Mouse (Mus musculus) CH12.LX (cell line): ENCODE results near the gene 1700024G13Rik. TPM values are rescaled to one million over a fixed set of nuclear protein-coding genes. Genes with fewer than 3 reads are reported as not detected.

ENCODE experiments used
- DNase-seq: peaks from one replicate; pipeline ENCODE4 v3.0.0-alpha.2; 2013; ENCODE audit errors: extremely low read depth
- H3K27ac ChIP-seq: 2 replicates; pipeline ENCODE4 v1.5.1; 2012; ENCODE audit warnings: low read depth, mild to moderate bottlenecking, control low read depth, moderate library complexity; ENCODE audit not compliant: insufficient read depth
- H3K27me3 ChIP-seq: replicated peaks from 2 replicates; pipeline ENCODE3; 2012; ENCODE audit warnings: inconsistent platforms
- H3K36me3 ChIP-seq, 2 experiments: replicated peaks in 1 of 2; 2 replicates each; pipeline versions ENCODE3 to v1.6.1; 2012; ENCODE audit warnings: inconsistent platforms in 1 of 2, low read length in 1 of 2, mild to moderate bottlenecking in 1 of 2, mixed read lengths in 1 of 2, moderate library complexity in 1 of 2; ENCODE audit not compliant: control insufficient read depth in 1 of 2, insufficient read depth in 1 of 2
- H3K4me1 ChIP-seq, 2 experiments: 2 replicates each; pipeline ENCODE4 v1.6.1; 2012; ENCODE audit warnings: inconsistent platforms in 1 of 2, moderate library complexity in 1 of 2; ENCODE audit not compliant: insufficient read depth in 2 of 2, control insufficient read depth in 1 of 2
- H3K4me2 ChIP-seq: 2 replicates; pipeline ENCODE4 v1.6.1; 2012; ENCODE audit warnings: low read depth, mild to moderate bottlenecking, control low read depth; ENCODE audit not compliant: poor library complexity, insufficient read depth, severe bottlenecking
- H3K4me3 ChIP-seq, 3 experiments: fragments of 150-350 bp in 1 of 3; sonication (generic) in 1 of 3; replicated peaks in 1 of 3; 2 replicates each; pipeline versions ENCODE3 to v1.5.1; 2011 to 2012; ENCODE audit warnings: low read depth in 2 of 3, low read length in 2 of 3, mild to moderate bottlenecking in 2 of 3, moderate library complexity in 2 of 3, control low read depth in 1 of 3, improper control_type of control experiment in 1 of 3, inconsistent platforms in 1 of 3, mixed read lengths in 1 of 3; ENCODE audit not compliant: poor library complexity in 1 of 3
- H3K79me2 ChIP-seq: replicated peaks from 2 replicates; pipeline ENCODE4 v1.6.1; 2012; ENCODE audit warnings: mild to moderate bottlenecking, moderate library complexity; ENCODE audit not compliant: control insufficient read depth, poor library complexity, insufficient read depth, severe bottlenecking; ENCODE audit errors: extremely low read depth
- H3K9ac ChIP-seq: 2 replicates; pipeline ENCODE4 v1.6.1; 2012; ENCODE audit warnings: low read depth, mild to moderate bottlenecking, control low read depth, moderate library complexity; ENCODE audit not compliant: insufficient read depth
- H3K9me3 ChIP-seq: replicated peaks from 2 replicates; pipeline ENCODE3; 2012; ENCODE audit warnings: low read length, inconsistent platforms, mixed read lengths
- EP300 ChIP-seq: IDR thresholded peaks from 2 replicates; pipeline ENCODE4 v1.6.1; 2011; ENCODE audit warnings: low read length, improper control_type of control experiment
- ETS1 ChIP-seq: conservative IDR thresholded peaks from 2 replicates; pipeline ENCODE4 v1.6.1; 2012; ENCODE audit warnings: low read depth, mild to moderate bottlenecking, inconsistent platforms, low read length, improper control_type of control experiment, moderate library complexity
- HCFC1 ChIP-seq: IDR thresholded peaks from 2 replicates; pipeline ENCODE4 v1.6.1; 2012; ENCODE audit warnings: low read depth, mild to moderate bottlenecking, inconsistent platforms, low read length, improper control_type of control experiment
- MEF2A ChIP-seq: IDR thresholded peaks from 2 replicates; pipeline ENCODE4 v1.6.1; 2014; ENCODE audit warnings: low read depth, mild to moderate bottlenecking, inconsistent platforms, low read length, improper control_type of control experiment, borderline replicate concordance
- MYC ChIP-seq: IDR thresholded peaks from 2 replicates; pipeline ENCODE4 v1.6.1; 2011; ENCODE audit warnings: low read depth, mild to moderate bottlenecking, improper control_type of control experiment, low read length
- NELFE ChIP-seq: IDR thresholded peaks from 2 replicates; pipeline ENCODE4 v1.6.1; 2011; ENCODE audit warnings: low read depth, low read length, improper control_type of control experiment
- NRF1 ChIP-seq: IDR thresholded peaks from 2 replicates; pipeline ENCODE4 v1.6.1; 2014; ENCODE audit warnings: low read depth, mild to moderate bottlenecking, inconsistent platforms, low read length, improper control_type of control experiment, moderate library complexity
- POLR2A ChIP-seq: IDR thresholded peaks from 2 replicates; pipeline ENCODE4 v1.6.1; 2011; ENCODE audit warnings: low read depth, mild to moderate bottlenecking, improper control_type of control experiment, low read length
- RAD21 ChIP-seq: IDR thresholded peaks from 2 replicates; pipeline ENCODE4 v1.6.1; 2011; ENCODE audit warnings: low read depth, mild to moderate bottlenecking, low read length, improper control_type of control experiment, moderate library complexity
- SIN3A ChIP-seq: IDR thresholded peaks from 2 replicates; pipeline ENCODE4 v1.6.1; 2012; ENCODE audit warnings: low read length, improper control_type of control experiment, inconsistent platforms
- TCF12 ChIP-seq: IDR thresholded peaks from 2 replicates; pipeline ENCODE4 v1.6.1; 2014; ENCODE audit warnings: low read depth, mild to moderate bottlenecking, inconsistent platforms, low read length, improper control_type of control experiment
- UBTF ChIP-seq: IDR thresholded peaks from 2 replicates; pipeline ENCODE4 v1.6.1; 2012; ENCODE audit warnings: low read depth, mild to moderate bottlenecking, inconsistent platforms, low read length, improper control_type of control experiment, moderate library complexity
- ZC3H11A ChIP-seq: IDR thresholded peaks from 2 replicates; pipeline ENCODE4 v1.6.1; 2012; ENCODE audit warnings: low read depth, mild to moderate bottlenecking, inconsistent platforms, low read length, improper control_type of control experiment
- ZKSCAN1 ChIP-seq: IDR thresholded peaks from 2 replicates; pipeline ENCODE4 v1.6.1; 2012; ENCODE audit warnings: low read depth, inconsistent platforms, low read length, improper control_type of control experiment, borderline replicate concordance
- ZNF384 ChIP-seq: IDR thresholded peaks from 2 replicates; pipeline ENCODE4 v1.6.1; 2012; ENCODE audit warnings: low read depth, low read length, improper control_type of control experiment, inconsistent platforms
- dilution Hi-C: fragments of 300-500 bp; cut with MboI; formaldehyde crosslinking; loops from 2 replicates; pipeline ENCODE4 v1.14.3; 2020; ENCODE audit warnings: low sequenced_read_pairs; ENCODE audit not compliant: extremely low pct_unique_long_range_greater_than_20kb, extremely low pct_ligation_motif_present
- in situ Hi-C: fragments of 300-500 bp; cut with MboI; formaldehyde crosslinking; loops from 3 replicates; pipeline ENCODE4 v1.14.3; 2019; ENCODE audit warnings: low sequenced_read_pairs, low pct_ligation_motif_present, low pct_unique_long_range_greater_than_20kb, mixed read lengths
- polyA plus RNA-seq: library from polyadenylated mRNA; unstranded; fragments of >175 nt; gene quantifications from 2 replicates; pipeline ENCODE4 v1.2.1, GENCODE M21; 2012; ENCODE audit warnings: low read depth; ENCODE audit not compliant: insufficient read length
- total RNA-seq, 2 experiments: library from RNA; depleted of rRNA; stranded (reverse); fragments of 300-350 nt in 1 of 2; fragments of >200 nt in 1 of 2; gene quantifications; 2 replicates each; pipeline ENCODE4 v1.2.3; 2012 to 2014

1700024G13Rik gene
- total and polyA plus RNA-seq, 3 experiments: not detected

DNA sequence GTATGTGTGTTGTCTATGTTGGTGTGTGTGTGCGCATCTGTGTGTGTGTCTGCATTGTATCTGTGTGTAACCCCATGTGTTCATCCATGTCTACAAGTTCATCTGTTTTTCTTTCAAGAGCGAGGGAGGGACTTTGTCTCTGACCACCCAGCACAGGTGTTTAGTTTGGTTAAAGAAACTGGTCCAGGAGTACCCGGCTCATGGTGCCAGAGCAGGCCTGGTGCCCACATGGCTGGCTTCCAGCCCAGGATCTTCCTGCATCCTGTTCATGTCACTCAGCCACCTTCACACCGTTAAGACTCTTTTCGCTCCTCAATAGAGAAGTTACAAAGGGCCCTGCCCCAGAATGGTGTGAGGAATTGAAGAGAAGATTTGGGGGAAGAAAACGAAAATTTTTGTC lies 52.2 kb downstream of the 1700024G13Rik start:
- Histone ChIP-seq H3K9ac (no peak overlapping the region), H3K36me3 (peaks cover 16 to 66% of the 10 kb centered on the region in 2 experiments), H3K4me3 (no peak overlapping the region), H3K79me2 (no peaks in the 10 kb centered on the region), H3K9me3 (no peaks in the 10 kb centered on the region), H3K27me3 (no peaks in the 10 kb centered on the region), H3K4me1 (peaks cover 3 to 14% of the 10 kb centered on the region in 2 experiments; a peak in 3 of 4 replicates), H3K4me2 (no peak overlapping the region), H3K27ac (no peak overlapping the region)
- no peak for DNase-seq
- TF ChIP-seq UBTF: no peak
- no peak for TF ChIP-seq ZKSCAN1
- no peak for TF ChIP-seq MEF2A
- TF ChIP-seq TCF12: no peak
- TF ChIP-seq SIN3A: no peak
- TF ChIP-seq HCFC1: no peak
- no peak for TF ChIP-seq POLR2A
- dilution Hi-C loops (no loop called here), in situ Hi-C loops (no loop called here)

DNA sequence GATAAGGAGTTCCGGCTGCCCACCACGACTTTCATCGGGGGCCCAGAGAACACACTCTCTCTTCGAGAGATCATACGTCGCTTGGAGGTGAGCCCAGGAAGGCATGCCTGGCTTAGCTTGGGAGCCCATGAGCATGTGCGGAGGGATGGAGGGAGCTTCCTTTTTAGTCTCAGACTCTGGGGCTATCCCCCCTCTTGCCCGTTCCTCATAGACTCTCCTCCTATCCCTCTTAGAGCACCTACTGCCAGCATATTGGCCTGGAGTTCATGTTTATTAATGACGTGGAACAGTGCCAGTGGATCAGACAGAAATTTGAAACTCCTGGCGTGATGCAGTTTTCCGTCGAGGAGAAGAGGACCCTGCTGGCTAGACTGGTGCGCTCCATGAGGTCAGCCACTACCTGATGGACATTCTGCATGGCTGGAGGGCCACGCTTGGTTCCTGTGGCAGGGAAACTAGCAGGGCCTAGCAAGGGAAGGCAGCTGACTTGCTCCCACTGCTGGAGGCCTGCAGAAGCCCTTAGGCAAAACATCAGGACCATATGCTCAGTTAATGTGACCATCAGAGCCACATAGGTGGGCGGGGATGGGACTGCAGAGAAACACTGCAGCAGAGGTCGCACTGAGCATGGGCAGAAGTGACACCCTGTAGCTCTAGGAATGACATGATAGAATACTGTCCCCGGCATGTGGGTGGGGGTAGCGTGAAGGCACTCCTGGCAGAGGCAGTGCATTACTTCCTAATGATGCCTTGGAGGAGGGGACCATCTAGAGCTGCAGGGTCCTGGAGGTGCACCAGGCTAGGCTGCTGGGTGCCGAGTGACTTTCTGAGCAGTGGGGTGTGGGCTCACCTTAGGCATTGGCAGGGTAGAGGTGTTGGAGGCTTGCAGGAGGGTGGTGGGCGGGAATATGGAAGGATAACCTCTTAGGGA lies 55.4 kb downstream of the 1700024G13Rik start:
- Histone ChIP-seq H3K27me3 (no peaks in the 10 kb centered on the region), H3K9ac (no peak overlapping the region), H3K79me2 (no peaks in the 10 kb centered on the region), H3K4me3 (no peak overlapping the region), H3K4me1 (peaks cover 3 to 14% of the 10 kb centered on the region in 2 experiments; a peak in 3 of 4 replicates), H3K27ac (no peak overlapping the region), H3K9me3 (no peaks in the 10 kb centered on the region), H3K4me2 (no peak overlapping the region), H3K36me3 (peaks cover 12 to 38% of the 10 kb centered on the region in 2 experiments)
- in situ Hi-C loops: no loop called here
- dilution Hi-C loops: no loop called here
- TF ChIP-seq RAD21: no peak
- no peak for TF ChIP-seq ZNF384
- no peak for TF ChIP-seq EP300
- no peak for TF ChIP-seq NELFE
- no peak for TF ChIP-seq MEF2A
- no peak for TF ChIP-seq POLR2A
- no peak for TF ChIP-seq NRF1
- no peak for TF ChIP-seq ZKSCAN1
- no peak for TF ChIP-seq ETS1
- no peak for TF ChIP-seq MYC
- TF ChIP-seq ZC3H11A: no peak
- DNase-seq: no peak
